Mouse (Mus musculus) skeletal muscle tissue, postnatal 0 days (tissue): ENCODE measurements around the gene Slc11a1. TPM values are rescaled to one million over a fixed set of nuclear protein-coding genes. Genes with fewer than 3 reads are reported as not detected.

Experiments
- microRNA counts: library from miRNA; unstranded; fragments of <30 nt; microRNA quantifications from one replicate; lab custom pipeline; 2015
- microRNA-seq, 2 experiments: library from miRNA; unstranded; fragments of <30 nt; microRNA quantifications; one replicate each; pipeline ENCODE4; 2016
- polyA plus RNA-seq: library from polyadenylated mRNA; unstranded; fragments of >200 nt; fragmentation: Nextera tagmentation; extraction: Ambion mirVana; gene quantifications from 2 replicates; pipeline ENCODE4 v1.2.1, GENCODE M21; 2015

Gene Slc11a1
- polyA plus RNA-seq: 2.5 and 4.1 TPM in 2 replicates

DNA sequence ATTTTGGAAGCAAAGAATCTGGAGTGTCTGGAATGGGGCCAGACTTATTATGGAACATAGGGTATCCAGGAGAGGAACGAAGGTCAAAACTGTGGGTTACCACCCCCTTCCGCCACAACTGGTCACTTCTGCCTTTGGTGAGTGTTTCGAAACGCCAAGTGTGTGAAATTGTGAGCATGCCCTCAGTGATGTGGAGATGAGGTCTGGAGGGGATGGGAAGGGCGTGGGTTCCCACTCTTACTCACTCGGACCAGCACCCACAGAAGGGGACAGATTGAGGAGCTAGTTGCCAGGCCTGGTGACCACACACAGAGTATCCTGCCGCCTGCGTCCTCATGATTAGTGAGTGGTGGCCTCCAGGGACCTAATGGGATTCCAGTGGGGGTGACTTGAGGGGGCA is at the start of gene Slc11a1:
TSS of gene Slc11a1 (plus strand) at position 216 of the 400 bp plus-strand sequence.

DNA sequence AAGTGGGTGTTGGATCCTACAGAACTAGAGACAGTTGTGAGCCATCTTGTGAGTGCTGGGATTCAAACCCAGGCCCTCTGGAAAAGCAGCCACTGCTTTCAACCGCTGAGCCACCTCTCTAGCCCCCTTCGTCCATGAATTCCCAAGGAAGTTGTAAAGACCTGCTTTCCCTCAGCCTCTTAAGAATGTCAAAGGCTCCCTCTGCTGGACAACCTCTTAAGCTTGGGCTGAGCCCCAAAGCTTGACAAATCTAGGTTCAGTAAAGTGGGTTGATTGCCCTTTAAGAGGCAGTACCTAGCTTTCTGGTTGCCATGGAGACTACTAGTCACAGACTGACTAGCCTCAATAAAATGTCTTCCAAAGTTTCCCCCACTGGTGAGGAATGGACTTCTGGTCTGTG is 13.2 kb upstream of the Slc11a1 start, which contains the start of gene Catip:
TSS of gene Catip (plus strand) at position 297 of the 400 bp plus-strand sequence.

DNA sequence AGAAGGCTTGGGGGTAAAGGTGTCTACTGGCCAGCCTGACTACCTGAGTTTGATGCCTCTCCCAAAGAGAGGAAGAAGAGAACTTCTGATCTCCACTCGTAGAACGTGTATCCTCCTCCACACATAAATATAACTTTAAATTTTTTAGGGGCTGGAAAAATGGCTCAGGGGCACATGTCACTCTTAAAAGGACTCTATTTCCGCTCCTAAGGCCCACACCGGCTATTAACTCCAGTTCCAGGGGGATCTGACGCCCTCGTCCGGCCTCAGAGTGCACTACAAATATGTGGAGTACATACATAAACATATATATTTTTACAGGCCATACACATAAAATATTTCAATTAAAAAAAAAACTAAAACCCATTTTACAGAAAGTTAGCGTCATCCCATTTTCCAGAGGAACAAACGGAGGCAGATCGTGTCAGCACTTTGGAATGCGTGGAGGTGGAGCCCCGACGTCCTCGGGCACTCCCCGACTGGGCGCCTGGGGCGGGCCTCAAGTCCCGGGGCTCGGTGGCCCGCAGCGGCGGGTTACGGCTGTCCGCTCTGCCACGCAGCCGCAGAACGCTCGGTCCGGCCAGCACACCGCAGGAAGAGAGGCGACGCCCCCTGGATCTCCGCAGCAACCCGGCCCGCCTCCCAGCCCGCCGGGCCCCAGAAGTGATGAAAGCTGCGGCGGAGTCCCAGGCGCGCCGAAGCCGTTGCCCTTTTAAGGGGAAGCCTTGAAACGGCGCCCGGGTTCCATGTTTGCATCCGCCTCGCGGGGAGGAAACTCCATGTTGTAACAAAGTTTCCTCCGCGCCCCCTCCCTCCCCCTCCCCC is 16.1 kb downstream of the Slc11a1 start, which contains the start of gene Ctdsp1:
TSS of gene Ctdsp1 (plus strand) at position 586 of the 825 bp plus-strand sequence.

DNA sequence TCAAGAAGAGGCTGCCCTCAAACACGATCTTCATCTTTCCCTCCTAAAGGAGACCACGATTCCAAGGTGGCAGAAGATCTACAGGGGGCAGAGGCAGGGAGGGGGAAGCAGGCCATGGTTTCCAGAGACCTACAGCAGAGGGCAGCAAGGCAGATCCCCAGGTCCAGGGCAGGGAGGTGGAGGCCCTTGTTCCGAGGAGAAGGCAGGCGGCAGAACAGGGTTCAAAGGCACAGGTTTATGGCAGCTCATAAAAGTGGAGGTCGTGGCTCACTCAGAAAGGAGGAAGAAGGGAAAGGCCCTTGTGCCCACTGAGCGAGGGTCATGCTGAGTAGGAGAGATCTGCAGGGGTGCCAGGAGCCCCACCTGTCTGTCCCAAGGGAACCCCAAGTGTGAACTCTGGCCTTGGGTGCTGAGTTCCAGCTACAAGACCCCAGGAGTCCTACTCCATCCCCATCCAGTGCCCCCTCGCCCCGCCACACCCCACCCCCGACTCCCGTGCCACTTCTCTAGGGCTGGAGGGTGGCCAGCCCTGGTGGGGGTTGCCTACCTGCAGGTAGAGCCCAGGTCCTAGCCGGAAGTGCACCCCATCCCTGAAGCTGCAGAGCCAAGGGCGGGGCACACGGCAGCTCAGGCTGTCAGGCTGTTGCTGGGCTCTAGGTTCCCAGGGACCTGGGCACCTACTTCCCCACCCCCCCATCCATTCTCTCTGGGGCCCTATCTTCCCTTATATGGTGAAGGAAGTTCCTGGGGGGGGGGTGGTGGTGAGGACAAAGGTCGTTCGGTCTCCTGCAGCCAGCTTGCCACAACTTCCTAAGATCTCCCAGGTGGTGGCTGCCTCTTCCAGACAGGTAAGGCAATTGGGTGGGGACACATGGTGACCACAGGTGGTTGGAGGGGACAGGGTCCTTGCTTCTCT is 33.9 kb downstream of the Slc11a1 start, which contains the start of gene Vil1:
TSS of gene Vil1 (plus strand) at position 788 of the 916 bp plus-strand sequence.

MicroRNA genes within 50 kb of the gene (microRNA counts, 519-probe panel; counts per million panel counts)
- microRNA mmu-miR-26b (lab: Ali Mortazavi, UCI): 4,623 counts per million, percentile 84 among the panel's probes with 10 or more counts

Small RNA genes lying within 50 kb of the gene (microRNA-seq; reads per million reads assigned to microRNA genes)
- gene Mir26b: 17,398 to 17,833 reads per million in 2 experiments

Other genes starting within 250 kb of the Slc11a1 start
- 0.10 and 0.51 TPM in 2 replicates for gene Rufy4, start 249.7 kb upstream of the Slc11a1 start, polyA plus RNA-seq
- 0.15 and 0.21 TPM in 2 replicates for gene Cxcr2, start 221.2 kb upstream of the Slc11a1 start, polyA plus RNA-seq
- gene Cxcr1, start 180.6 kb upstream of the Slc11a1 start, polyA plus RNA-seq: not detected in 2 replicates
- 211 and 255 TPM in 2 replicates for gene Arpc2, start 139.1 kb upstream of the Slc11a1 start, polyA plus RNA-seq
- gene Gpbar1, start 96.6 kb upstream of the Slc11a1 start, polyA plus RNA-seq: 0.13 TPM in 1 of 2 replicates, not detected in the other
- 152 and 164 TPM in 2 replicates for gene Aamp, start 90.5 kb upstream of the Slc11a1 start, polyA plus RNA-seq
- 167 and 186 TPM in 2 replicates for gene Pnkd, start 90.3 kb upstream of the Slc11a1 start, polyA plus RNA-seq
- gene Tmbim1, start 69.6 kb upstream of the Slc11a1 start, polyA plus RNA-seq: 62.1 and 64.5 TPM in 2 replicates
- 0.60 and 0.67 TPM in 2 replicates for gene Catip, start 13.1 kb upstream of the Slc11a1 start, polyA plus RNA-seq
- 45.5 and 48.2 TPM in 2 replicates for gene Ctdsp1, start 16.3 kb downstream of the Slc11a1 start, polyA plus RNA-seq
- gene Vil1, start 34.2 kb downstream of the Slc11a1 start, polyA plus RNA-seq: 0.11 and 0.13 TPM in 2 replicates
- gene Cnot9, start 130.9 kb downstream of the Slc11a1 start, polyA plus RNA-seq: 25.0 and 28.0 TPM in 2 replicates
- 21.4 and 22.1 TPM in 2 replicates for gene Plcd4, start 167.7 kb downstream of the Slc11a1 start, polyA plus RNA-seq
- gene Usp37, start 169.1 kb downstream of the Slc11a1 start, polyA plus RNA-seq: 8.8 and 10.1 TPM in 2 replicates
- 3.0 and 3.2 TPM in 2 replicates for gene Zfp142, start 213.1 kb downstream of the Slc11a1 start, polyA plus RNA-seq
- gene Bcs1l, start 213.1 kb downstream of the Slc11a1 start, polyA plus RNA-seq: 12.1 and 12.8 TPM in 2 replicates
- gene Rnf25, start 226.2 kb downstream of the Slc11a1 start, polyA plus RNA-seq: 18.9 and 22.0 TPM in 2 replicates
- gene Stk36, start 226.2 kb downstream of the Slc11a1 start, polyA plus RNA-seq: 1.6 and 1.7 TPM in 2 replicates